Mouse (Mus musculus): ENCODE measurements around the gene 4921504E06Rik.

4921504E06Rik gene

GRCm38 (mm10) chr2:19490262-19490661 lies 63.5 kb downstream of the 4921504E06Rik start:
- no peak for DNase-seq

- no peak for DNase-seq
These were observed 91.8 kb downstream of the 4921504E06Rik start for GRCm38 (mm10) chr2:19461940-19462339.

DNA sequence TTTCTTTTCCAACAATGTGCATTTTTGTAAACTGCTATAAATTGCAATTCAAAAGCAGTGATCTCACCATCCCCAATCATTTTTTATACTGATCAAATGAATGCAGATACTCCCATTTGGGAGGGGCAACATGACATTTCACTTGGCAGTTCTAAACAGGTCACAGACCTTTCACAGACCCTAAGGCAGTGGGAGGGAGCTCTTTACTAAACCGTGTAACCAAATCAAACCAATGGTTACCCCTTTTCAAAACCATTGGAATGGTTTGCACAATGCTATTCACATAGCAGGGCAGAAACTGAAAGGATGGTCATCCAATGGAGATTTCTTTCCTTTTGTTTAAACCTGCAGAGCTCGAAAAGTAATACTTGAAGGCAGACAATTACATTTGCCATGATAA lies 94.9 kb downstream of the 4921504E06Rik start:
- no peak for DNase-seq

- DNase-seq: no peak
These were observed 97.7 kb downstream of the 4921504E06Rik start for GRCm38 (mm10) chr2:19455857-19456482.

DNA sequence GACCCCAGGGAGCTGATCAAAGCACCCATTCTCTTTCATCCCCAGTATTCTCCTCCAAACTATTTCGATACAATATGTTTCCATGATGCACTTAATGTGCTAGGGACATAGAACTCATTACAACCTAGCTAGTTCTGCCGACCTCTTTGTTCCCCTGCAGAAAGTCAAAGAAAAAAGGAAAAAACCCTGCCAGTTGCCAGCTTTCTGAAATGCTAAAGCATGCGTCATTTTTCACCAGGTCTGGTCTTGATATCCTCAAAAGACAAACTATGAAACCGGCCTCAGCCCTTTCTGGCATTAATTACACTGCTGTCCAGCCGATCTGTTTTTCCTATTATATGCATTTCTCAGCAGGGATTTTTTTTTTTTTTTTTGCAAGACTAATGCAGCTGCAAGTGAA lies 98.5 kb downstream of the 4921504E06Rik start:
- no peak for DNase-seq

- DNase-seq: no peak
These were observed 101.1 kb downstream of the 4921504E06Rik start for GRCm38 (mm10) chr2:19452531-19453055.

- no peak for DNase-seq
These were observed 104.4 kb downstream of the 4921504E06Rik start for GRCm38 (mm10) chr2:19449308-19449707.

GRCm38 (mm10) chr2:19448042-19448700 lies 105.5 kb downstream of the 4921504E06Rik start:
- peak; percentile 83 for DNase-seq

DNA sequence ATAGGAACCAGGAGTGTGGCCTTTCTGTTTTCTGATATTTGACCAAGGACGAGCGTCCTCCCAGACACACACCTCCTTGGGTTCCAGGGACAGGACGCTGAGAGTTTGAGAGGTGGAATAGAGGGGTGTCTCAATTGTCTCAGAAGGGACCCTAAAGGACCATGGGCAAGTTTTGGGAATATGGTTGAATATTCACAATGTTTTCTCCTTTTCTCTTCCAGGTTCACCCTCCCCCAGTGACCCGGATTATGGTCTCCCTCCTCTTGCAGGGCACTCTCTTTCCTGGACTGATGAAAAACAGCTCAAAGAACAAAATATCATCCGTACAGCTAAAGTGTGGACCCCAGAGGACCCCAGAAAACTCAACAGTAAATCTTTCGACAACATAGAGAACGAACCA lies 107.0 kb downstream of the 4921504E06Rik start:
- DNase-seq: no peak

GRCm38 (mm10) chr2:19445871-19446501 lies 107.7 kb downstream of the 4921504E06Rik start:
- no peak for DNase-seq

DNA sequence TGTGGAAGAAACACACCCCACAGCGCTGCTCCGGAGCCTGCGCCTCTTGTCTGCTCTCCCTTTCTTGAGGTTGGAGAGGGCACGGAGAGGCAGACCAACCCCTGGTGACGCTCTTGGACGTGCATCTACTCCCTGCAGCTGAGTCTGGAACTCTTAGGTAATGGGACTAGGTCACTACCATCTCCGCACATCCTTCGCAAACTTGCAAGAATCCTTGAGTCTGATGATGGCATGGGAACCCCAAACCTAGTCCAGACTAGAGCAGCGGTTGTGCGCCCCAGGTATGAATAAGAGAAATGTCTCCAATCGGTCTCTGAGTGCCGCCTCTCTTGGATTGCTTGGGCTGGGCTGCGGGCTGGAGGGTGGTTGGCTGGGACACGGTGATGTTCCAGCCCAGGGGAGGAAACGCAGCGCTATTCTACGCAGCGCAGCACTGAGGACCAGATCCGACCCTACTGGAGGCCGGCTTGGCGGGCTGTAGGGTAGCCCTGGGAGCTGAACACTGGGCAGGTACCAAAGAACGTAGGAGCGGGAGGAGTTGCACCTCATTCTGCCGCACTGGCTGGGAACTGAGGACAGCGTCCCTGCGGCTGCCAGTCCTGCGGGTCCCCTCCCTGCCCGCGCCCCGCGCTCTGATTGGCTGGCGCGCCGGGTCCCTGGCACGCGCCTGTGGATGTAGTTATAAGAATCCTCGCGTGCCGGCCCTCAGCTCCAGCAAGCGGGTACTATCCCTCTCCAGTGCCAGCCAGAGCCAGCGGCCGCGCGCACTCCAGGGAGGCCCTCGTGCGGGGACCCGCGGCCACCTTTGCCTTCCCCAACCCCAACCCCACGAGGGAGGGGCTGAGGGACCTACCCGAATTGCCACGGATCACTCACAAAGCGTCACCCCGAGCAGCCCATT lies 108.5 kb downstream of the 4921504E06Rik start, which contains the start of gene Ptf1a:
TSS of gene Ptf1a (plus strand) at position 733 of the 901 bp plus-strand sequence.
- DNase-seq: no peak

DNA sequence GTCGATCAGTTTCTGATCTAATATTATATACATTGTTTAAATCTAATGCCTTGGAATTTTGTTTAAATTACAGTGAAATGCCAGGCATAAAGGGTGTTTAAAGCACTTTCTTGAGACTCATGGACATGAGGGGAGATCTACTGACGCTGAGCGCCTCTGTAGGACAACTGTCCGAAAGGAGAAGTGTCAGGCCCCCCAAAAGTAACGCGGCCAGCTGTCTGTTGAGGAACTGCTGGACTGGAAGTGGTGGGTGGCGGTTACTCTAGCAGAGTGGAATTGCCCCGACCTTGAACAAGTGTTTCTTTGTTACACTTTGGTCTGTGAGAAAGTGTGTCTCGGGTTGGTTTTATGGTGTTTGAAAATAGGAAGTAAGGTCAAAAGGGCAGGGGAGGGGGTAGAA lies 109.4 kb downstream of the 4921504E06Rik start:
- DNase-seq: no peak

- peak; percentile 31 for DNase-seq
These were observed 121.9 kb downstream of the 4921504E06Rik start for GRCm38 (mm10) chr2:19431614-19432323.

DNA sequence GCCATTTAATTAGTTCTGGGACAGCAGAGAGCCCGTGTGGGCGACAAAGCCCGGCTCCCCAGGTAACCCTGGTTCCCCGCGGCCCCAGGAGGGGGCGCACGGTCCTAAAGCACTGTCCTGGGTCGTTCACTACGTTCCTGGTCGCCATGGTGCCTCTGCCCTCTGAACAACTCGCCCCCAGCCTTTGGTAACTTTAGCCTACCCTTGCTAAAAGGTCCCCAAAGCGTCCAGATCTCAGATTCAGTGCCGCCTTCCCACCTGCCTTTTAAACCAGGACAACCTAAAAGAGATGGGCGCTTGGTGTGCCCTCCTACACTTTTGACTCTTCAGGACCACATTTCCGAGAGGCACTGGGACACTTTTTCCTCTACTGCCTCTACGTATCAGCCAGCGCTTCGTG lies 122.5 kb downstream of the 4921504E06Rik start:
- peak; percentile 70 for DNase-seq

- peak; percentile 71 for DNase-seq
These were observed 123.0 kb downstream of the 4921504E06Rik start for GRCm38 (mm10) chr2:19430746-19431145.

- DNase-seq: no peak
These were observed 123.7 kb downstream of the 4921504E06Rik start for GRCm38 (mm10) chr2:19429691-19430690.

DNA sequence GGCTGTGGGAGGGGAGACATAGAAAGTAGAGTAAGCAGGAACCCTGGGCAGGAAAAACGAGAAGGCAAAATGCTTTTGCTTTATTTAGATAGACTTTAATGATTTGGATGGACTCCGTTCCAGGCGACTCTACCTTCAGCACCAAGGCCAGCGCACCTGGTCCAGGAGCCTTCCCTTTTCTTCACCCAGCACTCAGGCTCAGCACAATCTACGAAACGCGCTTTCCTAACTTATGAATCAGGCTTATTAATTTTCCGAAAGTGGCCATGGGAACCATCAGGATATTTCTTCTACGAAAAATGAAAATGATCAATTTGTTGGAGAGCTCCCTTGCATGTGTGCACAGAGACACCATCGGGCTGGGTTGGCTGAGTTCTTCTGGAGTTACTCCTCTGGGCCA lies 124.7 kb downstream of the 4921504E06Rik start:
- DNase-seq: peak; percentile 85

DNA sequence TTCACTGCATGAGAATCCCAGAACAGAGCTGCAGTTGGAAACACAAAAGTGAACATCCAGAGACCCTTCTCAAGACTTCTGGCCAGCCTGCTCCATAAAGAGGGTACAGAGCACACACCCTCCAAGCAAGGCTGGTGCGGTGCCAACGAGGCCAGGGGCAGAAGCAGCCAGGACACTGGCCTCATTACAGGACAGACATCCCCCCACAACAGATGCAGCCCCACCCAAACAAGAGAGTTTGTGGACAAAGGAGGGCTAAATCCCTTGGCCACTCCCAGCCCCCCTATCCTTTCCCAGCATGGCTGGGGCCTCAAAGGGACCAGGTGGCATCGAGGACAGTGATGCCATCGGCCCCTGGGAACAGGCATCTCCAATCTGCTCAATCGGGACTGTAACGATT lies 130.6 kb downstream of the 4921504E06Rik start:
- DNase-seq: no peak

GRCm38 (mm10) chr2:19422226-19422625 lies 131.5 kb downstream of the 4921504E06Rik start:
- no peak for DNase-seq

DNA sequence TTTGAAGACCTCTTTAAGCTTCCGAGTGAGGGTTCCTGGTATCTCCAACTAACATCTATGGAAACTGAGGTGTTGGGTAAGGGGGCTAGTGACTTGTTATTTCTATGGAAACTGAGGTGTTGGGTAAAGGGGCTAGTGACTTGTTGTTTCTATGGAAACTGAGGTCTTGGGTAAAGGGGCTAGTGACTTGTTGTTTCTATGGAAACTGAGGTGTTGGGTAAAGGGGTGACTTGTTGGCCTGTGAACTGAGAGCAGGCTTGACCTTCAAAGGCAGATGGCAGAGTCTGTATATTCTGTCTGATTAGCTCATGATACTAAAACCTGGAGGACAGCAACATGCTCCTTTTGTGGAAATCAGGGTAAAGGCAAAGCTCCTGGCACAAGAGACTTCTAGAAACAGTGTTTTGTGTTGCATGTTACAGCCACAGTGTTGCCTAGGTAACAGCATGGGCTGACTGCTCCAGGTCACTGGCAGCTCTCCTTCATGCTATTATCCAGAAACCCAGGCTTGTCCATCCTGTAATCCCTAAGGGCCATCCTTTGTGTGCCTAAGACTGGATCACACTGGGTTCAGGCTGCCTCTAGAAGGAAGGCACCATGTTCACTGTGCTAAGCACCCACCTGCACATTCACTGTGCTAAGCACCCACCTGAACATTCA lies 133.9 kb downstream of the 4921504E06Rik start:
- no peak for DNase-seq
